Mouse (Mus musculus): ENCODE data around the gene Hoxc5. TPM values are rescaled to one million over a fixed set of nuclear protein-coding genes. Genes with fewer than 3 reads are reported as not detected.
A peak's percentile ranks its signal among the peaks of the same experiment; 100 is the strongest.

Gene Hoxc5
- total RNA-seq (2021), result 1 to 10 TPM; 1.9 to 2.3 TPM
- long read RNA-seq, experiment 1, partial matches to known transcripts, result 0 of 2 reads
- long read RNA-seq, experiment 1, other reads (novel, unspliced or antisense), result 1 of 2 reads
- long read RNA-seq, experiment 2, partial matches to known transcripts, result 0 of 12 reads
- long read RNA-seq, experiment 2, other reads (novel, unspliced or antisense), result 12 of 12 reads

- DNase-seq, result no peak
- intact Hi-C loops (cut with DNase I), result loop anchor here (5.0 kb wide), 1 partner anchor 215 kb away; no protein-coding TSS in a partner anchor
These were observed at the start of gene Hoxc5 for GRCm38 (mm10) chr15:102967312-102967510. Hoxc5 (plus strand) TSS chr15:102967443.

DNA sequence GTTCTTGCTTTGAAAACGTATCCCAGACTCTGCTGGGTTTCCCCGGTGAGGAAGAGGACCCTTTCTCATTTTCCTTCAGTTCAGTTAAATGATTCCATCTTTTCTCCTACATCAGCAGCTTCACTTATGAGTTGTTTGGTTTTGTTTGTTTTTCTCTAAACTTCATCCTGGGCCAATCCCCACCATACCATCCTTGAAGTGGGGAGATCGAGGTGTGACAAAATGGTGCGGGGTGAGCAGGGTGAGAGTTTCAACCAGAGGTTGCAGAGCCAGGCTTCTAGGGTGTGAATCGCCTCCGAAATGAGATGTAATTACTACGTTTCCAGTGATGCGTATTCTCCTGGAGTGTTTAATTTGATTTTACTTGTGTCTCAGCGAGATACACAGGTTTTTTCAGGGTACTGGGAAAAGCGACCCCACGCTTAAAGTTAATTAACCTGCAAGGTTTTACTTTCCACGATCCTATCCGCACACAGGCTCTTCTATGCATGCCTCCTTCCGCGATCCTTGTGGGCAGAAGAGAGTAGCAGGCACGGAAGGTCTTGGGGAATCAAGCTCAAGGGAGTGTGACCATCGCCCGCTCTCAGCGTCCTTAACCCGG lies 49.2 kb upstream of the Hoxc5 start:
- DNase-seq, result no peak
- intact Hi-C loops (cut with DNase I), result no loop called here

- intact Hi-C loops (cut with DNase I), result no loop called here
- no peak for DNase-seq
These were observed 48.5 kb upstream of the Hoxc5 start for GRCm38 (mm10) chr15:102918611-102919265.

DNA sequence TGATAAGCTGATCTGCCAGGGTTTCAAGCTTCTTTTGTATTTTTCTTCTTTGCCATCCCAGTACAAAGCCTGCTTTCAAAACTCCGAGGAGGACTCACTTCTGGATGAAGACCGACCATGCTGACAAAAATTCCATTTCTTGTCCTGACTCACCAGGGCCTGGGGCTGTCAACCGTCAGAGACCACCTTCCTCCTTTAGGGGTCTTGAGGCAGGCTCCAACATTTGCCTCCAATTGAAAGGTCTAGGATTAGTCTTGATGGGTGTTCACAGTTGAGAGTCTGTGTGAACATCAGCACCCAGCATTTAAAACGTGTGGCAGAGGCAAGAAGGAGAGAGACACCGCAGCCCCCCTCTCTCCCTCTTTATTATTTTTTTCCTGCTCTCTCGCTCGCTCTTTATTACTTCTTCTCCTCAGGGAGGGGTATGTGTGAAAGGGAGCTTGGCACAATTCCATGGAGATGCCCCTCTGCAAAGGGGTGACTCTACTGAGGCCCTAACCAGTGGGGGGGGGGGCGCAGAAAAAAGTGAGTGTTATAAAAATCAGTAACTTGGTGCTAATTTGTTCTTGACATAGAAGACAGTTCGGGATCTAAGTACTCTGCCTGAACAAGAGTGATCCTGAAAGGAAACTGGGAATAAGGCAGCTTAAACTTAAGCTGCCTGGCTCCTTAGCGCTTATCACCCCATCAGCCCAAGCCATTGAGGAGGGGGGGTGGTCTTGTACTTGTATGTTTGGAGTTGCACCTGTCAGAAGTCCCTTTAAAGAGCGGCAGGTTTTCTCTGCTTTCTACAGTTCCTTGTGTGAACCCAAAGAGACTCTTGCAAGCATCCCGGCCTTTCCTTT lies 47.7 kb upstream of the Hoxc5 start:
- intact Hi-C loops (cut with DNase I), result no loop called here
- DNase-seq, result no peak

GRCm38 (mm10) chr15:102920619-102921018 lies 46.6 kb upstream of the Hoxc5 start:
- DNase-seq, result peak; percentile 65 to 69
- intact Hi-C loops (cut with DNase I), result no loop called here

GRCm38 (mm10) chr15:102921053-102922011 lies 45.9 kb upstream of the Hoxc5 start, which contains the start of gene Hoxc13:
Hoxc13 (plus strand) TSS chr15:102921103.
- DNase-seq, result no peak
- intact Hi-C loops (cut with DNase I), result no loop called here

GRCm38 (mm10) chr15:102922012-102922362 lies 45.3 kb upstream of the Hoxc5 start:
- intact Hi-C loops (cut with DNase I), result no loop called here
- no peak for DNase-seq

DNA sequence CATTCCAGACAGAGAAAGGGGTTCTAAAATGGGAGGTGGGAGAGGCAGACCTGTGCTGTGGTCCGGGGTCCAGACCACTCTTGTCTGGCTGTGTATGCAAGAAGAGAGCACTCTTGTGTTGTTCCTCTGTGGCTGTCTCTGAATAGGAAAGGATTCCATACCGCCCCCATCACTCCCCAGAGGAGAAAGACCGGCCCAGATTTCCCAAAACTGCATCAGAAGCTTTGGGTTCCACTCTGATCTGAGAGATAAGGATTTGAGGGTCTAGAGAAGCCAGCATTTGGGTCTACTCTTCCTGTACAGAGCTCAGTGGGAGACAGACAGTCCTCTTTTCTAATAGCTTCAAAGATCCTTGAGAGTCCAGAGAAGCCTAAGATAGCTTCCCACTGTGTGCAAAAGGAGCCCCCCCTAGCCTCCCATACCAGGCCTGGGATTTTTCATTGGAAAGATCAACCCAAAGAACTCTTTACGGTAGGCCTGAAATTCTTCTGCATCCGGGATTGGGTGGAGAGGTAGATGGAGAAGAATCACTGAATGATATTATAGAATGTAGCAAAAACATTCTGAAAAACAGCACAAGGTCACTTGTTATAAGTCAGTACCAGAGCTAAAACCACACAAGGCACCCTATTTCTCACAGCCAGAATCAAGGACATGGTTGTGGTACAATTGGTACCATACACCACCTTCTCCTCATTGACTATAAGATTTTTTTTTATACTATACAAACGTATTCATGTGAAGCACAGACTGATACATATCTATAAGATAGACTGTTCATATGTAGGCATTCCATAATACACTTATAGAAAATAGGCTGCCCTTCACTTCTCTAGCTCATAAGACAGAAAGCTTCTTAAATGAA lies 44.4 kb upstream of the Hoxc5 start:
- DNase-seq, result no peak
- intact Hi-C loops (cut with DNase I), result no loop called here

- intact Hi-C loops (cut with DNase I), result no loop called here
- no peak for DNase-seq
These were observed 40.1 kb upstream of the Hoxc5 start for GRCm38 (mm10) chr15:102927032-102927645.

- intact Hi-C loops (cut with DNase I), result no loop called here
- DNase-seq, result no peak
These were observed 35.4 kb upstream of the Hoxc5 start for GRCm38 (mm10) chr15:102931706-102932358.

DNA sequence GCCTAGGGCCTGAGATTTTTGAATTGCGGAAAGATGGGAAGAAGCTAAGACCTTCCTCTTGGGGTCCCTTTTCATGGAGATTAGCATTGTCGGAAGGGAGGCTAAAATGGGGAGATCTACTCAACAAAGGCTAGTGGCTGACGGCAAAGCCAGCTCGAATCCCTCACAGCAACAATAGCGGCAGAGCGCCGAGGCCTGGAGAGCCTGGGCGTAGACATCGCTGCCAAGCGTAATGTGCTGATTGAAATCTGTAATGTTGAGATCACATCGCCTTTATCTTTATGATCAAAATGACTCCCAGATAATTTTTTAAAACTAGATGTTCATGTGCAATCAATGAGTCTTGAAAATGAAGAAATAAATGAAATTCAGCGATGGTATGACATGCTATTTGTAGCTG lies 32.8 kb upstream of the Hoxc5 start:
- intact Hi-C loops (cut with DNase I), result no loop called here

GRCm38 (mm10) chr15:102934897-102935296 lies 32.3 kb upstream of the Hoxc5 start:
- DNase-seq, result no peak
- intact Hi-C loops (cut with DNase I), result loop anchor here (5.0 kb wide), 1 partner anchor 148 kb away; no protein-coding TSS in a partner anchor

More for the DNA sequence above, 32.8 kb upstream of the Hoxc5 start:
- DNase-seq, result no peak

- intact Hi-C loops (cut with DNase I), result loop anchor here (5.0 kb wide), 1 partner anchor 149 kb away; no protein-coding TSS in a partner anchor
These were observed 30.8 kb upstream of the Hoxc5 start, which contains the start of gene Hoxc12 for GRCm38 (mm10) chr15:102936279-102936972. Hoxc12 (plus strand) TSS chr15:102936757.

DNA sequence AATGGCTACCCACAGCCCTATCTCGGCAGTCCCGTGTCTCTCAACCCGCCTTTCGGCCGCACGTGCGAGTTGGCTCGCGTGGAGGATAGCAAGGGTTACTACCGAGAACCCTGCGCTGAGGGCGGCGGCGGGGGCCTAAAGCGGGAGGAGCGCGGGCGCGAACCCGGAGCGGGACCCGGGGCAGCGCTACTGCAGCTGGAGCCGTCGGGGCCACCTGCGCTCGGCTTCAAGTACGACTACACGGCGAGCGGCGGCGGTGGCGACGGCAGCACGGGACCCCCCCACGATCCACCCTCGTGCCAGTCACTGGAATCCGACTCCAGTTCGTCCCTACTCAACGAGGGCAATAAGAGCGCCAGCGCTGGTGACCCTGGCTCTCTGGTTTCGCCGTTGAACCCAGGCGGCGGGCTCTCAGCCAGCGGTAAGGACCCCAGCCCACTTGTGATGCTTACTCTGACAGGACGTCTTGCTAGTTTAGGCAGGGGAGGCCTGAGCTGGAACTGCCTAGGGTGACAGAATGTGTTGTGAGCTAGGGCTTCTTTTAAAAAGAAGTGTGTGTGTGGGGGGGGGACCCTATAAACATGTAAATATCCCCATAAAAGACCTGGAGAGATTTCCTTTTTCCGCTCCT lies 30.1 kb upstream of the Hoxc5 start:
- no peak for DNase-seq
- intact Hi-C loops (cut with DNase I), result loop anchor here (5.0 kb wide), 1 partner anchor 150 kb away; no protein-coding TSS in a partner anchor

More at GRCm38 (mm10) chr15:102936279-102936972, 30.8 kb upstream of the Hoxc5 start, which contains the start of gene Hoxc12:
- DNase-seq, result no peak

DNA sequence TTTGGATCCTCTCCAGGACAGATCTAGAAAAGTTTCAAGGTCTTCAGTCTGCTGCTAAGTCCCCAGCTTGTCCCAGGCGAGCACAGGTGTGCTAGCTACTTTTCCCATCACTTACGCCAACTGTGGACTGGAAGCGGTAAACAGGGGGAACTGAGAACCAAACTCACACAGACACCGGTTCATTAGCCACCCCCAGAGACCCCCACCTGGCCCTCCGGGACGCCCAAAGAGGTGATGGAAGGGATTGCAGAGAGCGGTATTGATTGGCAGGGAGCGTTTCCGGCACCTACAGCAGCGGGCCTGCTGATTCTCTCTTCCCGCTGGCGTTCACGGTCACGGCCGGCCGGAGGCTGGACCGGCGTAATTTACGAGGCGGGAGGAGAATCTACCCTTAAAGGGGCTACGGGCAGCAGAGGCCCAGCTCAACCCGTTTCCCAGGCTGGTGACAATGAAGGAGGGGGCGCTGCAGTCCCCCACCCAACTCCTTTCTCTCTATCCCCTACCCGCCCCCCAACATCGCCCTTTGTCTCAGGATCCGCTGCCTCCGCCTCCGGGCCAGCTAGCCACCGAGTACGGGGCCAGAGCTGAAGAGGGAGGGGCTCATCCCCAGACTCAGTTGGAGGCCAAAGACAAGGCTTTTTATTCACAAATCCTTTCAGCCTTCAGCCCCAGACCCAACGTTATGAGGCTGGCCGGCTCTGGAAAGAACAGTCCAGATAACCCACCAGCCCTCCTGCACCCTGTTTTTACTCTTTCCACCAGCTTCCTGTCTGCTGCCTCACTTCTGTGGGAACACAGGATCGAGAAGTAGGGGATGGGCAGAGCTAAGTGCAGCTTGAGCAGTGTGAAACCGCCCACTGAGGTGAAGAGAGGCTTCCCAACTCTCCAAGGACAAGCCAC lies 27.7 kb upstream of the Hoxc5 start:
- DNase-seq, result no peak
- intact Hi-C loops (cut with DNase I), result loop anchor here (5.0 kb wide), 2 partner anchors 152 to 177 kb away; no protein-coding TSS in a partner anchor
